Mouse (Mus musculus) heart, postnatal 4 days (tissue): ENCODE results near the gene Snf8. TPM values are rescaled to one million over a fixed set of nuclear protein-coding genes. Genes with fewer than 3 reads are reported as not detected.

Experiments used
- DNase-seq: peaks from one replicate; pipeline ENCODE4 v3.0.0; 2021
- total RNA-seq, 2 experiments: library from RNA; stranded (reverse); gene quantifications; 2 replicates each; pipeline ENCODE4 v1.2.3; 2021

Gene Snf8
- total RNA-seq, 2 experiments from 2014 or later: 60.9 to 62.7 TPM

DNA sequence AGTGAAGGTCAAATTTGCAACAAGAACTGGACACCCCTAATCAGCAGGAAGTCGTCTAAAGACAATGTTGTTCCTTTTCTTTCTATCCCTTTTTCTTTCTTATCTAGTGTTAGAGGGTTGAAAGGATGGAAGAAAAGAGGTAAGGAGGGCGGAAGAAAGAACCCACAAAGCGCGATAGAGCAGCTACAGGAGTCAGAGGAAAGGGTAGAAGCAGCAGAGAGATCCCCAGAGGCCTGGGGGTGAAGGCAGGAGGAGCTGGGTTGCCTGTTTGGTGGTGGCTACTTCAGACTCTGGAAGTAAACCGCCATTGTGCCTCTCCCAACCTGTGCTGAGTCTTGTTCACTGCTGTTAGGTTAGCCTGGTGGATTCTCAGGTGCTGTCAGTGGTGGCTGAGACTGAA is 6.6 kb upstream of the Snf8 start:
- no peak for DNase-seq

DNA sequence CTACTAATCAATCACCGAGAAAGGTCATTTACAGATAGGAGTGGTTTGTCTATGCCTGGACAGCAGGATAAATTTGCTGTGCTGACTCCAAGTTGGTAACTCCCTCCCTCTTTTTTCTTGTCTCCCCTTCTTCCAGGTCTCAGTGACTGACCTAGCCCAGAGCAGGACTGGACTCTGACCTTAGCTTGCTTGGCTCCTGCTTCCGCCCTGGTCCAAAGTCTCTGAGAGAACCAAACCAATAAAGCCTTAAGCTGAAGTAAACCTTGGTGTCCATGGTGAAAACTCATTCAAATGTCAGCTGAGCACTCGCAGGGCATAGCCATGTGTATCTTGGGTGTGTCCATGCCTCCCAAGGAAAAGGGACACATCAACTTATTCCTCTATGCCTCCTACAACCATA is 4.1 kb upstream of the Snf8 start:
- no peak for DNase-seq

DNA sequence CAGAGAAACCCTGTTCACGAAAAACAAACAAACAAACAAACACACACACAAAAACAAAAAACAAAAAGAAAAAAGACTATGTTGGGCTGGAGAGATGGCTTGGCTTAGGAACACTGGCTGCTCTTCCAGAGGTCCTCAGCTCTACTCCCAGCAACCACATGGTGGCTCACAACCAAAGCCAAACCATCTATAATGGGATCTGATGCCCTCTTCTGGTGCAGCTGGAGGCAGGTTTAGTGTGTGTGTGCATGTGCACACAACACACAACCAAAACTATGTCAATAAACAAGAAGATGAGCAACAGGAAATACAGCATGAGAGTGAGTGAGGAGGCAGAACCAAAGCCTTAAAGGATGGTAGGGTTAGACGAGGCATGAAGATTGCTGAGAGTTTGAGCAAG is 3.0 kb upstream of the Snf8 start:
- no peak for DNase-seq

DNA sequence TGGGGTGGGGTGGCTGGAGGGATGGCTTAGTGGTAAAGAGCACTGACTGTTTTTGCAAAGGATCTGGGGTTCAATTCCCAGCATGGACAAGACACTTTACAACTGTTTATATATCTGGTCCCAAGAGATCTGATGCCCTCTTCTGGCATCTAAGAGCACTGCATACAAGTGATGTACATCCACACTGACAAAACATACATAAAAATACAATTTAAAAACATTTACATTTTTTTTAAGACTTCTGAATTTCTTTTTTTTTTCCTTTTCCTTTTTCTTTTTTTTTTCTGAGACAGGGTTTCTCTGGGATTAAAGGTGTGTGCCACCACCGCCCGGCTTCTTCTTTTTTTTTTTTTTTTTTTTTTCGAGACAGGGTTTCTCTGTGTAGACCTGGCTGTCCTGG is 1.4 kb upstream of the Snf8 start:
- DNase-seq: no peak

DNA sequence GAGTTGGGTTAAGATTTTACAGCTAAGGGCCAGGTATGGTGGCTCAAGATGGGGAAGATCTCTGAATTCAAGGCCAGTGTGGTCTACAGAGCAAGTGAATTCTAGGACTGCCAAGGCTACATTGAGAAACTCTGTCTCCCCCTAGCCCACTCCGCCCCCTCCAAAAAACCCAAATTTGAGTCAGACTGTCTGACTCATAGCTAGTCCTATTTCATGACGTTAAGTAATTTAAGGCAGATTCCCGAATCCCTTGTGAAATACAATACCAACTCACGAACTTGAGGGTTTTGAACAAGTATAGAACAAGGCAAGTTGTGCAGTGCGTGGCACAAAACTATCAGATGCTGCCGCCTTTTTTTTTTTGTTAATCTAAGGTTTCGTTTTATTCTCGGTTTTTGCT is 569 bp upstream of the Snf8 start:
- no peak for DNase-seq

DNA sequence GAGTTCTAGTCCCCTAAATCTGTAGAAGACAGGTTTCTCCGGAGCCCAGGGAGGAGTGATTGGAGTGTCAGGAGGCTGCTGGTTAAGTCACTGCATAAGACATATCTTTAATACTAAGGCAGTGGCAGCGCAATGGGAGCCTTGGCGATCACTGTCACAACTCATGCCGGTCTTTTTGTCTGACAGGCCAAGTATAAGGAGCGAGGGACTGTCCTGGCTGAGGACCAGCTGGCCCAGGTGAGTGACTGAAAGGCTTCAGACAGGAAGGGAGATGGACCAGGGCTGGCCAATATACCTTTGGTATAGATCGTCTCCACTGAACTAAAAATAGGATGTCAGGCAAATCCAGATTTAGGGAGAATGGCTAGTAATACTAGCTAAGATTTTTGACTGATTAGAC is 448 bp downstream of the Snf8 start:
- peak; percentile 24 for DNase-seq

DNA sequence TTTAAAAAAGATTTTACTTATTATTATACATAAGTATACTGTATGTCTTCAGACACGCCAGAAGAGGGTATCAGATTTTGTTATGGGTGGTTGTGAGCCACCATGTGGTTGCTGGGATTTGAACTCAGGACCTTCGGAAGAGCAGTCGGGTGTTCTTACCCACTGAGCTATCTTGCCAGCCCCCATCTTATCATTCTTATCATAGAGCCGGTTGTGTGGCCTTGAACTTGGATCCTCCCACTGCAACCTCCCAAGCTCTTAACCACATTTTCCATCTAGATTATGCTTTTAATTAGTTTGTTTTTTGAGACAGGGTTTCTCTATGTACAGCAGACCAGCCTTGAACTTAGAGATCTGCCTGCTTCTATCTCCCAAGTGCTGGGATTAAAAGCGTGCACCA is 2.8 kb downstream of the Snf8 start:
- DNase-seq: no peak

DNA sequence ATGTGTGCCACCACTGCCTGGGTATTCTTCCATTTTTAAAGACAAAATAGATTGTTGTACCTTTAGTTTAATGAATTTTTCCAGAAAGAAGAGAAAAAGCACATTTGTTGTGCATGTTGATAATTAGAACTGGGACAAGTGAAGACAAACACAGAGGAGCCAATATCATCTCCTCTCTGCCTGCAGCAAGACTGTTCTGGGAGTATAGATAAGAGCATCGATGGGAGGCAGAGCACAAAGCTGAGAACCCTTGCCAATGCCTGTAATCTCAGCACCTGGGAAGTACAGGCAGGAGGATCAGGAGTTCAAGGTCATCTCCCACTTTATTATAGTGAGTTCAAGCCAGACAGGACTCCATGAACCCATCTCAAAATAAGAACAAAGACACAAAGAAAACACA is 3.9 kb downstream of the Snf8 start:
- no peak for DNase-seq

DNA sequence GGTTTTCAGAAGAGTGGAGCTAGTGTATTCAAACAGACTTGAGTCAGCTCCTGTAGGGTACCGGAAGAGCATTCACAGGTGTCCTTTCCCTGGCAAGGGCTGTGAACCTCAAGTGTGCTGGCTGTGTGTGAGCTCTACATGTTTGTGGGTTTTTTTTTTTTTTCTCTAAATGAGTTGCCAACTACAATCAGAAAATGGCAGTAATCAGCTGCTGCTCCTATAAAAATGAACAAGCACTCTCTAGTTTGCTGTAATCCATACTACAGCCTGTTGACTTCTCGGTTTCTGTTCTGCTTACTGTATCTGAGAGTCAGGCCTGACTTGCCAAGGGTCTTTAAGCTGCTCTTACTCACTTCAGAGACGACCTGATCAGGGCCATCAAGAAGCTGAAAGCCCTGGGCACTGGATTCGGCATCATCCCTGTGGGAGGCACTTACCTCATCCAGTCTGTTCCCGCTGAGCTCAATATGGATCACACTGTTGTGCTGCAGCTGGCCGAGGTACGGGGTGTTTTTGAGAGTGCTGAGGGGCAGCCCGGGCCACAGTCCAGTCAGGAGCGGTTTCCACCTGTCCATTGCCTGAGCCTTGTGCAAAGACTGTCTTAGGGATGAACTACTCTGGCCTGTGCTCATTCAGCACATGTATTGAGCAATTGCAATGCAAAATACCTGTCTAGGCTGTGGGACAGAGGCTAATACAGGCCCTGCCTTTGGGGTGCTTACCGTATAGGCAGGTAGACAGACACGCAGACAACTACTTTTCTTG is 10.3 kb downstream of the Snf8 start:
- DNase-seq: no peak

DNA sequence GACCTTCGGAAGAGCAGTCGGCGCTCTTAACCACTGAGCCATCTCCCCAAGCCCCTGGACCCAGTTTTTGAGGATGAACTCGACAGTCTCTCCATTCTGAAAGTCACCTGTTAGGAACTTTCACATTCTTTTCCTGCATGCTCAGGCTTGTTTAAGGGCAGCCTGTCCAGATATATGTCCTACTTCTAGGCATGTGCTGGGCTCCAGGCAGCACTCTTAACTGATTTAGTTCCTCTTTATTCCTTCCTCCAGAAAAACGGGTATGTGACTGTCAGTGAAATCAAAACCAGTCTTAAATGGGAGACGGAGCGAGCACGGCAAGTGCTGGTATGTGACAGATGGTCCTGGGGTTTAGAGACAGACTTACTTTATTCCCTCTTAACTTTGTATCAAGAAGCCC is 11.3 kb downstream of the Snf8 start:
- DNase-seq: no peak

DNA sequence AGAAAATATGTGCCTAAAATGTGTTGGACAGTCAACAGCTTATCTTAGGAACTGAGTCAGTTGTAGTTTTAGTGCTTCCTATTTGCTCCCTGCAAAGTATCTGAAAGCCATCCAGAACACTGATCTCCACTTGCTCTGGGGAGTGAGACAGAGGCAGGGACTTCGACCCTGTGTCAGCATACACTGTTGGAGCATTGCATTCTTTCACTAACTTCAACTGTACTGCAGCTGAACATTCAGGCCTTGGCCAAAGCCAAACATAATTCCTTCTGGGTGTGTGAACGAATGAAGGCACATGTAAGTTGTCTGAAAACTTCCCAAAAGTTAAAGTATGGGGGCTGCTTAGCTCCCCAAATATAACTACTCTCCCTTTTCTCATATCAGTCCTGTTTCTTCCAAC is 12.1 kb downstream of the Snf8 start:
- DNase-seq: no peak

DNA sequence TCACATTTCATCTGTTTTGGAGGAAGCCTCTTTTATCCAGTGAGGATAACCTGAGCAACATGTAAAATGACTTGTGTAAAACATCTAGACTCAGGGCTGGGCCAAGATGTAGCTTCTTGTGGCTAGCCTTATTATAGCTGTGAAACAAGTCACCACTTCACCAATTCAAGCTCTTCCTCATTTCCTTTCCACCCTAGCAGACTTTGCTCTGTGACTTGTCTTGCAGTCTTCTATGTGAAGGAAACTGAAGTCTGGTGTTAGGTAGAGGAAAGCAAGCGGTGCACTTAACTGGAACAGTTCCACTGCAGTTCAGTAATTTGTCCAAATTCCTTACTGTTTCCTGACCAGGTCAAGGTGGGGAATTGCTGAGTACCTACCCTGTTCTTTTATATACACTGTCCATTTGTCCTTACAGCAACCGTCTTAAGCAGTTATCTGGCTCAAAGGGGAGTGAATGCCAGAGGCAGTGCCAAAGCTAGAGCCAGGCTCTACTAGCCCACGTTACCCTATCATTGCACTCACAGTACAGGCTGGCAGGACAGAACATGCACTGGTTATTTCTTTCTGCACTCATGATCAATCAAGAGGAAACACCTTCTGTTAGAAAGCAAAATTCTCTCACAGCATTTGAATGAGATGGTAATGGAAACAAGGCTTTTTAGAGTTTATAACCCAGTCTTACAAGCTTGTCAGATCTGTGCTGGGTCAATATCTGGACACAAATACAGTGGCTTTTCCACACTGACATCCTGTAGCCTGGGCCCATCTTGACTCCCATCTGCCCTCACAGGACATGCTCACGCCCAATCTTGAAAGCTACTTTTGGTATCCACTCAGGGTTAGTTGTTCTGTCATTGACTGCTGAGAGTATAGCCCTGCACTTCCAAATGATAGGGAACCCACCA is 13.0 kb downstream of the Snf8 start:
- no peak for DNase-seq

DNA sequence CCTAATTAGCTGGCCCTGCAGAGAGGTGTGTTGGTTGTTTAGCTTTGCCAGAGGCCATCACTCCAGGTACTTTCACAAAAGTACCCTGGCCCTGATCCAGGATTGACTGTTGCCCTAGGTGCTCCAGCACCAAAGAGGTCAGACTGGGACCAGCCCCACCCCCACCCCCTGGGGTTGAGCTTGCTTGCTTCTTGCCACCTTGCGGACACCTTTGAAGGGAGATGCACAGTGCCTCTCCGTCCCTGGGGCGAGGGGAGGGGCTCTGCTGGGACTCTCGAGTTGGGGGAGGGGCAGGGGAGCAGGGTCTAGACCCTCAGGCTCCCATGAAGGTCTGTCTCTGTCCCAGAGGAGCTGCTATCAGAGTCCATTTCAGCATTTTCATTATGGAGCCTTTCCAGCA is 15.3 kb downstream of the Snf8 start:
- no peak for DNase-seq

DNA sequence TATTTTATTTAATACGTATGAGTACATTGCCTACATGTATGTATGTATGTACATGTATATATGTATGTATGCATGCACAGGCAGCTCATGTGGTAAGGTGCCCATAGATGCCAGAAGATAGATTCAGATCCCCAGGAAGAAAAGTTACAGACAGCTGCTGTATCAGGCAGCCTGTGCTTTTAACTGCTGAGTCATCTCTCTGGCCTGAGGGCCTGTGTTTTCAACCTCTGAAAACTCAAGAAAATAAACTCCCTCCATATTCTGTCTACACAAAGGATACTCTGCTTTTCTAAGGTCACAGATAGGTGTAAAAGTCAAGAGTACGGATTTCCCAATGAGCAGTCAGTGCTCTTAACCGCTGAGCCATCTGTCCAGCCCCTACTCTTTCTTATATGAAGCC is 16.2 kb downstream of the Snf8 start:
- no peak for DNase-seq

DNA sequence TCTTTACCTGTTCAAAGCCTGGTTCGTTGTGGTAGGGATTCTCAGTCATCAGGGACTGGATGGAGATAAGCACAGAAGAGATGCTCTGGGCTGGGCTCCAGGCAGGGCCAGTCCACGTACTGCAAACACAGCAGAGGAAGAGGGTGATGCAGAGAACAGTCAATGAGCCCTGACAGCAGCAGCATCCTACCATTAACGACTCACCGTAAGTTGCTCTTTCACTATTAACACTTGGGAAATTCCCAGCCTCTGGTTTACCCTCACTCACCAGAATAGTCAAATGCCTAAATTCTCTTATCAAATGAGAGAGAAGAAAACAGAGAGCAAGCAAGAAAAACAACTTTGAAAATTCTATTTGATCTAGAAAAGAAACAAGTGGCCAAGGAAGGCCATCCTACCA is 23.6 kb downstream of the Snf8 start:
- DNase-seq: no peak

DNA sequence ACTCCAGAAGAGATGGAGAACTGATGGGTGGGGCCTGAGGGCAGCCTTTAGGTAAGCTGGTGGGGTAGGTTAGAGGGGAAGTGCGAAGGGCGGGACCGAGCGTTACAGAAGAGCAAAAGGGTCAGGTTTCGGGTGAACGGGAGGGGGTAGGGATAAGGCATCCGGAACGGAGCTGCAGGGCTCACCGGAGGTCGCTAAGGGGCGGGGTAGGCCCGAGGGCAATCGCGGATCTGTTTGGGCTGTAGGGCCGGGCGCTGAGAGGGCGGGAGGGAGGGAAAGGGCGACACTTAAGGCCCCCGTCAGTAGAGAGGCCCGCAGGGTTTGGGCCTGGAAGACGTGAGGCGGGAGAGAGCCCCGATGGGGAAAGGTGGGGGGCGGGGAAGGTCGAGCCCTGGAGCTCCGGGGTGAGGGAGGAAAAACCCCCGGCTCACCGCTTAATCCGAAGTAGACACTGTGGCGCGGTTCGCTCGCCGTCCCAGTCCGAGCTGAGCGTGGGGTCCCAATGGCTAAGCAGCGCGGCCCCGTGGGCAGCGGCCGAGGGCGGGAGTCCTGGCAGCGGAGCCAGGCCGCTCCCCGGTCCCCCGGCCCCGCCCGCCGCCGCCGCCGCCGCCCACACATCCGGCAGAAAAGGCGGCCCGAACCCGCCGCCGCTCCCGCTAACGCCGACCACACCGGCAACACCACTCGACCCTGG is 30.0 kb downstream of the Snf8 start:
- DNase-seq: peak; percentile 43

DNA sequence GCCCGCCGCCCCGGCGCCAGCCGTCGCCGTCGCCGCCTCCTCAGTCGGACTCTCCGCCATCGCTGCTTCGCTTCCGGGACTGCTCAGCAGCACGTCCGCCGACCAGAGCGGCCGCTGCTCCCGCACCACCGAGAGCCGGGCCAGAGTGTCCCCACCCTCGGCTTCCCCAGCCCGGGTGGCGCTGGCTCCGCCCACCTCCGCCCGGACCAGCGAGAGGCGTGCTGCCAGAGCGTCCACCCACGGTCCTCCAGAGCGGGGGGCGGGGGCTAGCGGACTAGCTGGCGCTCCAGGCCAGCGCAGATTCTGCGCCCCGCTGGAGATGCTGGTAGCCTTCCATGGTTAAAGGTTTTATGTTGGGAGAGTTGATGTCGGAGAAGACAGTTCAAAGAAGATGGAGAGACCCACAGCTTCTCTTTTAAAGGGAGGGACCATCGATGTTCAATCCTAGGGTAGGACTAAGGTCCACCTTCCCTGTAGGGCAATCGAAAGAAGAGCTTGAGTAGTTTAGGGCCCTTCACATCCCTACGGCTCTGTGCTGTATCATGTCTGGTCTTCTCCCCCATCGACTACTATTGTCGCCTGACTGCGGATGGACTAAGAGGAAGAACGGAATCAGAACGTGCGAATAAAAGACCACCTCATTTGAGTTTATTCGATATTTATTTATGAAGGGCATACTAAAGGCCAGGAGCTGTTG is 30.7 kb downstream of the Snf8 start, which contains the start of gene Ube2z:
Gene Ube2z (minus strand): TSS at position 174 of the 697 bp plus-strand sequence.
- DNase-seq: peak; percentile 99

DNA sequence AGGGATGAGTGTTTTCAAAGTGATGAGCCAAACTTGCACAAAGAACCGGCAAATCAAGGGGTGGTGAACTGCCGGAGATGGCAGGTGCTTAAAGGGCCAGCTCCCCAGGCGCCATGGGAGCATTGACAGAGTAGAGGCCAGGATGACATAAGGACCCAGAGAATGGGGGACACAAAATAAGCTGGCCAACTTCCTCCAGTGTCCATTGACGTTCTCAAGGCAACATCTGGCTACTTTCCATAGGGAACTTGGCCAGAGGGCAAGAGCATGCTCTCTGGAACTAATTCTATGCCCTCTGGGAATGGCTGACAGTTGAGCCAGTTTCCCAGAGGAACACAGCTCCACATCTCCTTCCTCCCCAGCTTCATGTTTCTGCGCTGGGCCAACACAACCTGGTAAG is 33.5 kb downstream of the Snf8 start:
- DNase-seq: peak; percentile 54

DNA sequence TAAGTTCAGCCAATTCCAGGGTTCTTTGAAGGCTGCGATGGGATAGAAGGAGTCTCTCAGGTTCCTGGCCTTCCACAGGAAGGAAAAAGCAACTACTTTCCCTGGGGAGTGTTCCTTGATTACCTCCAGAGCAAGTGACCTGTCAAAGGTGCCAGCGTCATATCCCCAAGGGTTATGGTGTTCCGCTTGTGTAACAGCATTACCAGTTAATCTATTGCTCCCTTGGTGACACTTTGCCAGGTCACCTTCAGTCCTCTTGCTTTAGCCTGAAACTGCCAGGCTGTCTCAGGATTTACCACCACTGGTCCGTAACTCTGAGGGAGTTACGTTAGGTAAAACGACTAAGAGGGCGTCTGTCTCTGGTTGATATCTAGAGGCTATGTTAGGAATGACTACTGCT is 35.7 kb downstream of the Snf8 start:
- no peak for DNase-seq

DNA sequence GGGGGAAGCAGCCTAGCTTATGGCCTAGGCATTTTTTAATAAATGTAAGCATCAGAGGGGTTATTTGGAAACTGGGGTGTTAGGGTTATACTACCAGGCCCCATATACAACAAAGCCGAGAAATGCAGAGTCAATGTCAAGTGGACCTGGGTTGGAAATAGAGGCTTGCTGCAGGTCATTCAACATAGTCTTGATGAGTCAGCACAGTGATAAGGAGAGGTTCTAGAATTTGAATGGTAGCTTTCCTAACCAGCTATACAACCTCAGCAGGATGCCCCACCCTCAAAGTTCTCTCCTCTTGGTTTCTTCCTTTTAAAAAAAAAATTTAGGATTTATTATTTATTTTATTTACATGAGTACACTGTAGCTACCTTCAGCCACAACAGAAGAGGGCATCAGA is 36.3 kb downstream of the Snf8 start:
- no peak for DNase-seq

DNA sequence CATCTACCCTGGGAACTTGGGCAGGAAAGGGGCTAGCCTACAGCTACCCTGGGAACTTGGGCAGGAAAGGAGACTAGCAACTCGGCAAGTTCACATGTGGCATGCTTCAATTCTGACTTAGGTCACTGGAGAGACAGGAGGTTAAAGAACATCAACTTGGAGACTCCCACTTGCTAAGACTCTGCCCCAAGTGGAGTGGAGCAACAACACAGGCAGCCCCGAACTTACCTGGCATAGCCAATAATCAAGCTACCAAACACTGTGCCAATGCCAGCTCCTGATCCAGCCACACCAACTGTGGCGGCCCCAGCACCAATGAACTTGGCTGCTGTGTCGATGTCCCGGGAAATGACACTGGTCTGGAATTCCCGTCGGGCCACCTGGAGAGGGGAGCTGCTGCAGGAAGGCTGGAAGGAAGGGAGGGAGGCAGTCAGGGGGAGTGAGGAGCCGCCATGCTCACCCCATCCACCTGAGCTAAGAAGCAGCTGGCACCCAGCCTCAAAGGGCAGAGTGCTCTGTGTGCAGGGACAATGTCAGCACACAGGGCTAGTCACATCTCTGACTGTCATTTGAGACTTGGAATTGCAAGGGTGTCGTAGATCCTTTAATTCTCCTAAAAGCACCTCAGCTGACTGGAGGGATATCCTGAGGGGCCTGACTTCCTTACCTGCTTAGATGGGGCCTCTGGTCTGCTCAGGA is 38.8 kb downstream of the Snf8 start:
- DNase-seq: peak; percentile 16
